ENCODE assay signal across 8 mouse cellular contexts in genomic region chr6:127617258-127618025, GRCm38 (mm10). TPM values are rescaled to one million over a fixed set of nuclear protein-coding genes. Genes with fewer than 3 reads are reported as not detected.
DNase-seq lines count a peak whose midpoint lies in the region; ATAC-seq and TF ChIP-seq lines count a peak whose summit lies in the region.

No protein-coding gene starts in this region.

- H3K9me3 ChIP-seq in hindbrain, embryonic 11.5 days (ENCODE audit: control insufficient read depth, low read length) = no peaks in the 10 kb centered on the region
- no peaks in the 10 kb centered on the region for H3K9me3 ChIP-seq in limb, embryonic 14.5 days (ENCODE audit: control insufficient read depth, low read length)
- H3K9me3 ChIP-seq in neural tube, embryonic 15.5 days (replicated peaks) = no peaks in the 10 kb centered on the region

- H3K36me3 ChIP-seq in hindbrain, embryonic 11.5 days (ENCODE audit: control insufficient read depth, insufficient read depth, low read length) = no peaks in the 10 kb centered on the region
- H3K36me3 ChIP-seq in limb, embryonic 14.5 days (ENCODE audit: control insufficient read depth, insufficient read depth, low read length) = no peaks in the 10 kb centered on the region
- H3K36me3 ChIP-seq in neural tube, embryonic 15.5 days = no peaks in the 10 kb centered on the region

- 32% methylated on average over 10 of the region's 10 CpGs for WGBS in hindbrain, embryonic 11.5 days
- WGBS in limb, embryonic 14.5 days = 35% methylated on average over 10 of the region's 10 CpGs
- WGBS in neural tube, embryonic 15.5 days = 40% methylated on average over 10 of the region's 10 CpGs

- no peaks in the 10 kb centered on the region for H3K4me1 ChIP-seq in hindbrain, embryonic 11.5 days (replicated peaks; ENCODE audit: control insufficient read depth, insufficient read depth, low read length)
- no peaks in the 10 kb centered on the region for H3K4me1 ChIP-seq in limb, embryonic 14.5 days (ENCODE audit: control insufficient read depth, insufficient read depth, low read length)
- peaks cover 8% of the 10 kb centered on the region for H3K4me1 ChIP-seq in neural tube, embryonic 15.5 days

- no peak for ATAC-seq in hindbrain, embryonic 11.5 days (ENCODE audit: low FRiP score)
- no peak for ATAC-seq in limb, embryonic 14.5 days (ENCODE audit: low FRiP score, low read depth)
- no peak for ATAC-seq in neural tube, embryonic 15.5 days (ENCODE audit: low FRiP score)

- no peak overlapping the region; the same call in 1 of the 2 replicates for H3K4me2 ChIP-seq in hindbrain, embryonic 11.5 days (replicated peaks; ENCODE audit: low read depth, low read length)
- 0 out of 2 replicates have a peak overlapping the region, but pooled peaks have one; percentile 17 for H3K4me2 ChIP-seq in limb, embryonic 14.5 days (replicated peaks; ENCODE audit: low read depth, low read length, severe bottlenecking)
- H3K4me2 ChIP-seq in neural tube, embryonic 15.5 days = peak overlapping the region; percentile 28

- peak; percentile 93 for TF ChIP-seq CTCF in layer of hippocampus, adult 2 months (conservative IDR thresholded peaks at IDR 0.05)

- H3K27me3 ChIP-seq in hindbrain, embryonic 11.5 days (ENCODE audit: control insufficient read depth, insufficient read depth, low read length) = no peaks in the 10 kb centered on the region
- H3K27me3 ChIP-seq in limb, embryonic 14.5 days (ENCODE audit: control insufficient read depth, insufficient read depth, low read length) = no peaks in the 10 kb centered on the region
- H3K27me3 ChIP-seq in neural tube, embryonic 15.5 days (replicated peaks) = no peaks in the 10 kb centered on the region

- no peak overlapping the region for H3K9ac ChIP-seq in hindbrain, embryonic 11.5 days (ENCODE audit: low read depth, low read length)
- H3K9ac ChIP-seq in limb, embryonic 14.5 days (ENCODE audit: low read depth, low read length, severe bottlenecking) = no peak overlapping the region
- no peak overlapping the region for H3K9ac ChIP-seq in neural tube, embryonic 15.5 days (replicated peaks)

- peak in 1 of 2 experiments; percentile 59 for DNase-seq in layer of hippocampus, adult 2 months (ENCODE audit: low spot score in 2 of 2)
- no peak for DNase-seq in layer of hippocampus, adult 9-10 months (ENCODE audit: low spot score)
- DNase-seq in T-cell, adult 2 months (ENCODE audit: low spot score) = peak; percentile 32
- peak; percentile 46 for DNase-seq in embryo, embryonic 9.5 days (ENCODE audit: extremely low spot score)
- peak; percentile 76 for DNase-seq in hindbrain, embryonic 11.5 days (ENCODE audit: low spot score)
- DNase-seq in limb, embryonic 14.5 days (ENCODE audit: low spot score) = peak; percentile 22
- no peak for DNase-seq in Muller cell, postnatal 12 days (ENCODE audit: inconsistent ontology term)

- H3K27ac ChIP-seq in layer of hippocampus, adult 2 months = no peak overlapping the region
- H3K27ac ChIP-seq in hindbrain, embryonic 11.5 days (ENCODE audit: low read depth, low read length) = no peak overlapping the region
- no peak overlapping the region for H3K27ac ChIP-seq in limb, embryonic 14.5 days (replicated peaks; ENCODE audit: low read depth, low read length)
- no peak overlapping the region for H3K27ac ChIP-seq in neural tube, embryonic 15.5 days (replicated peaks)

- no peak overlapping the region for H3K4me3 ChIP-seq in layer of hippocampus, adult 2 months
- H3K4me3 ChIP-seq in hindbrain, embryonic 11.5 days (ENCODE audit: low read depth, low read length) = no peak overlapping the region
- H3K4me3 ChIP-seq in limb, embryonic 14.5 days (replicated peaks; ENCODE audit: low read length) = no peak overlapping the region
- H3K4me3 ChIP-seq in neural tube, embryonic 15.5 days (replicated peaks) = no peak overlapping the region

- TF ChIP-seq POLR2A in limb, embryonic 14.5 days (IDR thresholded peaks at IDR 0.05; ENCODE audit: borderline replicate concordance, extremely low read depth, insufficient read depth, insufficient read length) = no peak

RNA-seq across cellular contexts. Expression of gene Cracr2a, which starts 56.3 kb away (rescaled TPM):
- total RNA-seq in layer of hippocampus, adult 2 months (2021) = 1 to 10 TPM; 2.3 TPM
- polyA plus RNA-seq in hindbrain, embryonic 11.5 days (2014; fragmentation: Nextera tagmentation; extraction: Ambion mirVana) = 0.83 and 1.2 TPM in 2 replicates
- polyA plus RNA-seq in limb, embryonic 14.5 days (2012; rRNA removed) = 1.3 and 1.5 TPM in 2 replicates
- 1.0 and 1.4 TPM in 2 replicates for polyA plus RNA-seq in limb, embryonic 14.5 days (2014; fragmentation: Nextera tagmentation; extraction: Ambion mirVana)
- polyA plus RNA-seq in neural tube, embryonic 15.5 days (2015; fragmentation: Nextera tagmentation; extraction: Ambion mirVana) = 1.0 and 1.2 TPM in 2 replicates

Comparison
In these comparisons a context has a peak if more than half of its experiments do, and no peak if none do; other contexts are left out.
1. DNase-seq: peak in T-cell, adult 2 months (single experiment), embryo, embryonic 9.5 days (single experiment), hindbrain, embryonic 11.5 days (single experiment) and limb, embryonic 14.5 days (single experiment); none in layer of hippocampus, adult 9-10 months (single experiment) and Muller cell, postnatal 12 days (single experiment).